Mouse (Mus musculus): Measurements from ENCODE around the gene Efl1.
"Not testable (repeated sequence)": the region's sequence is repeated elsewhere in the genome, so short reads cannot be mapped to it uniquely, and the experiment has no call there.

Gene Efl1

GRCm38 (mm10) chr7:82720501-82720900 is 72.1 kb downstream of the Efl1 start:
- DNase-seq: no peak

- DNase-seq: no peak
Measured at GRCm38 (mm10) chr7:82720906-82721305, 72.5 kb downstream of the Efl1 start.

GRCm38 (mm10) chr7:82722486-82723123 is 74.2 kb downstream of the Efl1 start:
- no peak for DNase-seq

GRCm38 (mm10) chr7:82723151-82723871 is 74.9 kb downstream of the Efl1 start:
- no peak for DNase-seq

GRCm38 (mm10) chr7:82724491-82724890 is 76.1 kb downstream of the Efl1 start:
- no peak for DNase-seq

- DNase-seq: no peak
Measured at GRCm38 (mm10) chr7:82725006-82725636, 76.7 kb downstream of the Efl1 start.

GRCm38 (mm10) chr7:82725741-82726450 is 77.5 kb downstream of the Efl1 start:
- DNase-seq: no peak

- DNase-seq: no peak
Measured at GRCm38 (mm10) chr7:82727066-82727465, 78.7 kb downstream of the Efl1 start.

- DNase-seq: not testable (repeated sequence)
Measured at GRCm38 (mm10) chr7:82729009-82729408, 80.6 kb downstream of the Efl1 start.

- no peak for DNase-seq
Measured at GRCm38 (mm10) chr7:82733118-82733517, 84.7 kb downstream of the Efl1 start.

GRCm38 (mm10) chr7:82733995-82734394 is 85.6 kb downstream of the Efl1 start:
- DNase-seq: no peak

- no peak for DNase-seq
Measured at GRCm38 (mm10) chr7:82734748-82735600, 86.6 kb downstream of the Efl1 start.

- no peak for DNase-seq
Measured at GRCm38 (mm10) chr7:82743116-82743765, 94.8 kb downstream of the Efl1 start.

GRCm38 (mm10) chr7:82744167-82744715 is 95.8 kb downstream of the Efl1 start:
- no peak for DNase-seq

GRCm38 (mm10) chr7:82748812-82749211 is 100.4 kb downstream of the Efl1 start:
- DNase-seq: no peak

- DNase-seq: no peak
Measured at GRCm38 (mm10) chr7:82749239-82749638, 100.8 kb downstream of the Efl1 start.

GRCm38 (mm10) chr7:82752171-82753085 is 104.0 kb downstream of the Efl1 start:
- DNase-seq: no peak

GRCm38 (mm10) chr7:82755602-82756155 is 107.3 kb downstream of the Efl1 start:
- DNase-seq: no peak

- no peak for DNase-seq
Measured at GRCm38 (mm10) chr7:82758521-82758920, 110.1 kb downstream of the Efl1 start.

GRCm38 (mm10) chr7:82759091-82759490 is 110.7 kb downstream of the Efl1 start:
- no peak for DNase-seq
